Mouse (Mus musculus) frontal cortex, postnatal 10 days (tissue): ENCODE data around the gene Spin1.

Experiments used
- DNase-seq, 2 experiments: peaks; one replicate each; pipeline ENCODE4 v3.0.0; 2022; ENCODE audit warnings: low spot score in 2 of 2, mixed read lengths in 1 of 2

Gene Spin1

DNA sequence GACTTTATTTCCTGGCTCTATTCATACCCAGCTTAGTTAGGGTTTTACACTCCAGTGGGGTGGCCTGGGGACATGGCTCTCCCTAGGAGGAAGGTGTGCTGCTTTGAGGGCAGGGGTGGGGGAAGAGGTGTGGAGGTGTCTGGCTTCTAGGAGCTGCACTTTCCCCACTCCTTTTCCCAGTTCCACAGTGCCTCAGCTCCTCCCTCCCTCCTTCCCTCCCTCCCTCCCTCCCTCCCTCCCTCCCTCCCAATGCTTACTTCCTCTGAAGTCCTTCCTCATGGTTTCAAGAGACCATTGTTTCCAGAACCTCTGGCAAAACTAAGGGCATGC is 37.0 kb downstream of the Spin1 start:
- no peak for DNase-seq

DNA sequence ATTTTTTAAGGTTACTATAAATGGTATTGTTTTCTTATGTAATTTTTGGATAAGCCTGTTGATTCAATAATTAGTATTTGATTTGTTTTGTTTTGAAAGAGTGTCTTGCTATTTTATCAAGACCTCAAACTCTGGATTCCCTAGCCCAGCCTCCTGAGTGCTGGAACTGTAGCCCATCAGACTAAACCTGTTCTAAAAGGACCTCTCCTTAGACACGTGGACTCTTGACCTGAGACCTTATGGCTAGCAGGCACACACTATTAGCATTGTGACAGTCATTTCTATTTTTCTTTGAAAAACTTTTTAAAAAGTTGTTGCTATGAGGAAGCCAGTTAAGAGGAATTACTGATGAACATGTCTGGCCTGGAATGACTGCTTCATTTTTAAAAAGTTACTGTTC is 46.4 kb downstream of the Spin1 start:
- no peak for DNase-seq

DNA sequence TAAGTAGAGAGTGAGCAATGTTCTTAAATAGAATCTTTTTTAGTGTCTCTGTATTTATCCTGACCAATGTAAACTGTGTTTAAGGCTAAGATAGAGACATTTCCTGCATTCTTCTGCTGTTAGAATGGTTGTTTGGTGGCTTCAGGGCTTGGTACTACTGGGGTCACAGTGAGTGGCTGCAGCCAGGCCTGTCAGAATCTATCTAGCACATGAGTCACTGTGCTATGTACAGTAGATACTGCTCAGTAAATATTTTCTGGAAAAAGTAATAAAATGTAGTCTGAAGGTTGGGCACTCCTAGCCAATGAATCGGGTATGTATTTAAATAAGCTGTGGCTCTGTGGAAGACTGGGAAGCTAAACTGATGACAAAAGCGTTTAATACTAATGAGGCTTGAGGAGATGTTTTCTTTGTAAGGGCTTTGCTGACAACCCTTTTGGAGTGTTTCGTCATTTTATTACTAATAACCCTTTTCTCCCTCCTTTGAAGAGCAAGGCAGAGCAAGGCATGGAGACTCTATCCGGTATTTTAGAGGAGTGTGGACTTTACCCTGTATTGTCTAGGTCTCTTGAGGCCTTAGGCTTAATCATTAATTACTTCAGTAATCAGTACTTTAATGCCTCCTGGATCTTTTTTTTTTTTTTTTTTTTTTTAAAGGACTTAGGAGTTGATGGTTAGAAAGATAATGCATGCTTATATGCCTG is 52.4 kb downstream of the Spin1 start:
- no peak for DNase-seq

DNA sequence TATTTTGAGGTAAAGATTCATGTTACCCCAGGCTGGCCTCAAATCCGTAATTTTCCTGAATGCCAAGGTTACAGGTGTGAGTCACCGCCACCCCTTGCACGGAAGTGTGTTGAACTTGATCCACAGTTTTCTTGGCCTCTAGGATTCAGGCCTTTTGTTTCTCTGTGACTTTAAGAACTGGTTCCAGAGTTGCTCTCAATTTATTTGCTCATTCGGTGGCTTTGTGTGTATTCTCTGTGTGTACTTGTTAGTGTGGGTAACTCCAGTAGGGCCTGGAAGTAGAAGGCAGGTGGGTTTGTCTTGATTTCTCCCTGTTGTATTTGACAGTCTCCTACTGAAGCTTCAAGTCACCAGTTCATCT is 53.0 kb downstream of the Spin1 start:
- DNase-seq = no peak

DNA sequence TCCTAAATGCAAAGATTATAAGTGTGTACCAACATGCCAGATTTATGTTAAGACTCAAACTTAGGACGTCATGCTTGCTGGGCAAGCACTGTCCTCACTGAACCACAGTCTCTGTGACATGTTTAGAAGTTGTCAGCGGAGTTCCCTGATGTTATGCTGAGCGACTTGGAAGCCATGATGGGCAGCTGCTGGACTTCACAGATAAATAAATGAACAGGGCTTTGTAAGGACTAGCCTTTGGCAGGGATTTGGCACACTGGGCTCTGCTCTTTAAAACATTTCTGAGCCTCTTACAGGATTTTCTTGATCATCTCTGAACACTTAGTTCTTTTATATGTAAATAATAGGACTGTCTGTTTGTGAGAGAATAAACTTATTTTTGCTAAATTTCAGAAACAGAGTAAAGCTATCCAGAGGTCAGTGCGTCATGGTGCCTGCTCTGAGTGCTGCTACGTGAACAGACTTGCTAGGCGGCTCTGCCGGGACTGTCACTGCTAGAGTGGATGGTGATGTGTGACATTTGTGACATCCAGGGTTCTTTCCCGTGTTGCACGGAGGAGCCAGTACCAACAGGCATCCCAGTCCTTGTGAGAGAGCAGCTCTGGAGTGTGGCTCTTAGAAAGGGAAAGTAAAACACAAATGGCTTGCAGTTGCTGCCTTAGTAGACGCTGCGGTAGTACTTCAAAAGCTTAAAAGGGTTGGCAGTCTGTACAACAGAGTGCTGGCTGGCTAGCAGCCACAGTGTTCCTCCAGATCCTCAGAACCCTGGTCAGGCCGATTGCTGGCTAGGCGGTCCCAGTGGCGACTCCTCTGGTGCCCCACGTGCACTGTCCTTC is 54.7 kb downstream of the Spin1 start:
- DNase-seq = no peak

DNA sequence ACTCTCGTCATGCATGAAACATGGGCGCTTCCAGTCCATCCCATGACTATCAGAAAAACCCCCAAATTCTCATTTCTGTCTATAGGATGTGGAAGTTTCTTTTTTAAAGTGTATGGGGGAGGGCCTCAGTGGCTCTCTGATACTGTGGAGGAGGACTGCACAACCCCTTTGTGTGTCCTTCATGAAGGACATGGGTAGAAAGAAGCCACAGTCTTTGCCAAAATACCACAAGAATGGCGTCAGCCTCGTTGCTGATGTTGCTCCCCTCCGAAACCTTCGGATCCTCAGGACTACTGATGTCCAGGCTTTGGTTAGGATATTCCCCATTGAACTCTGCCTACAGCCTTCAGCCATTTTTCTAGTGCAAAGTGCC is 55.3 kb downstream of the Spin1 start:
- no peak for DNase-seq

DNA sequence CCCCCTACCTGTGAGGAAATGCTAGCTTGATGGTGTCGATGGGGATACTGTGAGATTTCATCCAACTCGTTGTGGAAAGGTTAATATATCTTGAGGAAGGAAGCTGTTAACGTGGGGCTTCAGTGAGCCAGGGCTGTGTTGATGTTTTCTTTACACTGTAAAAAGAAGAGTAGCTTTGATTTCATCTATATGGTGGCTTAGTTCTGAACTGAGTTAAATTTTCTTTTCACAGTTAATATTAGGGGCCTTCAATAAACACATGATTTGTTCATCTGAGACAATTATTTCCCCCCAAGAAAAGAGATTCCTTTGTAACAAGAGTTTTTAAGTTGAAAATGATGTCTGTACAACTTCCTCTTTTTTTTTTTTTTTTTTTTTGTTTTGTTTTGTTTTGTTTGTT is 56.6 kb downstream of the Spin1 start:
- no peak for DNase-seq

DNA sequence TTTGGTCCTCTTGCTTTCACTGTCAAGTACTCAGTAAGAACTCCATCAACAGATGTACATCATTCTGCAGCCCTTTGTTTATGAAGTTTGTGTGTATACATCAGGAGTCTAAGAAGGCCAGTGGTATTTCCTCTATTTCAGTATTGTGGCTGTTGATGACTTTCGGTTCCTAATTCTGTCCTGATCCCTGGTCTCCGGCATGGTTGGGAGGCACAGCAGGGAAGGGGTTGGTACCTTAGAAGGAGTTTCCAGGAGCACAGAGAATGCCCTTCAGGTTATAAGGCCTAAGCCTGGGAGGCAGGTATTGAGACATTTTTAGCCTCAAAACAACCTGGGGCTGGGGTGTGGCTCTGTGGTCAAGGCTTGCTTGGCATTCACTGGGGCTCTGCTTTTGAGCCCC is 61.0 kb downstream of the Spin1 start:
- DNase-seq = no peak

DNA sequence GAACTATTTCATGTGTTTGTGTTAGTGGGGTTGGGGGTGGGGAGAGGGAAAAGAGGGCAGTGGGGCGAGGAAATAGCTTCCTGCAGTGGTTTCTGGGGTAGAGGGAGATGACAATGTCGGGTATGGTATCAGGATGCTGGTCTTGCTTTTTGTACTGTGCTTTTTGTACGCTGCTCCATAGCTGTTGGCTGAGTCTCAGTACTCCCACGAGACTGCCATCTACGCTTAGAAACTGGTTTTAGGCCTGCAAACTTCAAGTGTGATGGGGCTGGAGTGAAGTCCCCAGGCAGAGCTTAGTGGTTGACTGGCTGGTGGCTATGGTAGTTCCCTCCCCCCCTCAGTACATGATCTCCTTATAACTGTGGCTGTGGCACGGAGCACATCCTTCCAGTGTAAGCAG is 61.6 kb downstream of the Spin1 start:
- no peak for DNase-seq

DNA sequence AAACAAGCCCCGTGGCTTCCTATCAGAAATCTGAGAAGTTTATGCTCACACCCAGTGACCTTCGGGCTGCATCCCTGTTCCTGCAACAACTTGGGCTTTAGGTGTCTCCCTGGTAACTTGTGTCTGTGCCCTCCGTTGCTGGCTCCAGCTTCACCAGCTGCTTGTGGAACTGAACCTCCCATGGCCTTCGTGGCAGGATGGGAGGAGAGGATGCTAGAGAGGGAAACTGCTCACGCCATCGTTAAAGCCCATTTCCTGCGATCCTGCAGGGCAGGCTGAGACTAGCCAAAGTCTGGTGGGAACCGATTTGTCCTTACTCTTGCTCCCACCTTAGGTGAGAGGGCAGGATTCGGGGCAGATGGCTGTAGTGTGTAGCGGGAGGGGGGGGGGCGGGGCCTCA is 66.0 kb downstream of the Spin1 start:
- no peak for DNase-seq

DNA sequence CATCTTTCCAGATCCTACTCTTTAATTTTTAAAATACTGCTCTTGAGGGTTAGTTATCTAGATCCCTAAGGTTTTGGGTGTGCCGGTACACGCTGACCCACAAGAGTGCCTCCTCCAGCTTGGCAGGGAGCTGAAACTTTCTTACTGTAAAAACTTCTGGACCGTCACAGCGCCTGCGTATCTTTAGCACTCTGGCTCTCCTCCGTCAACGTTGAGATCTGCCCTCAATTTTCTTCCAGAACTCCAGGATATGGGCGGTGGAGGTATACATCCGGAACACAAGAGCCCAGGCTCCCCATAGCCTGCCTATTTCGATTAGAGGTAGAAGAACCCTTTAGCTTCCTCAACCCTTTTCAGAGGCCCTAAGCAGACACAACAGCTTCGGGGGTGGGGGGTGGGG is 69.5 kb downstream of the Spin1 start:
- no peak for DNase-seq

DNA sequence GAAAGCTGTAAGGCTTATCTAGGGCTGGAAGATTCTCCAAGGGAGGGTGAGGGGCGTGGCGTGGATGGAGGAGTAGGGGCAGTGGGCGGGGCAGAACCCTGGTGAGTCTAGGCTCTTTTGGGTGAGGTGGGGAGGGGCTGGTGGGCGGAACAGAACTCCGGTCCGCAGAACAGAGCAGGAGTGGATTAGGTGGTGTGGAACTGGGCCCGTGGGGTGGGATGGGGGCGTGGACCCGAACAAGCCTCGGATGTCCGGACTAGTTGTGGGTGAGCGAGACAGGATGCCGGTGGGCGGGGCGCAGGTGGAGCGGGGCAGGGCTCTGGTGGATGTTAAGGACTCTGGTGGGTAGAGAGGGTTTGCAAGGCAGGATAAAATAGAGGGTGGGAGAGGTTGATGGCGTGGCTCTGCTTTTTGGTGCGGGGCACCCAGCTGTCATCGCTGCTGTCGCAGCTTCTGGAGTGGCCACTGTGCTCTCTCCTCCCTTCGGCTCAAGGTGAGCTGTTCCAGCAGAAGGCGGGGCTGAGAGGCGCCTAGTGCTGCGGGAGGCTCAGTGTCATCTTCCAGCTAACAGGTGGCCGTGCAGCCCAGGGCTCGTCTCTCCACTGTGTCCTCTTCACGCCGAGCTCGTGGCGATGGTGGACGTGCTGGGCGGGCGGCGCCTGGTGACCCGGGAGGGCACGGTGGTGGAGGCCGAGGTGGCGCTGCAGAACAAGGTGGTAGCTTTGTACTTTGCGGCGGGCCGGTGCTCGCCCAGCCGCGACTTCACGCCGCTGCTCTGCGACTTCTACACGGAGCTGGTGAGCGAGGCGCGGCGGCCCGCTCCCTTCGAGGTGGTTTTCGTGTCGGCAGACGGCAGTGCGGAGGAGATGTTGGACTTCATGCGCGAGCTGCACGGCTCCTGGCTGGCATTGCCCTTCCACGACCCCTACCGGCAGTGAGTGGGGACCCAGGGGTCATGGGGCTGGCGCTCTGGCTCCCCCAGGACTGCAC is 70.3 kb downstream of the Spin1 start, which contains the start of gene Nxnl2:
Gene Nxnl2 (plus strand): TSS at position 332 of the 990 bp plus-strand sequence.
- DNase-seq = peak in 1 of 2 experiments; percentile 42

DNA sequence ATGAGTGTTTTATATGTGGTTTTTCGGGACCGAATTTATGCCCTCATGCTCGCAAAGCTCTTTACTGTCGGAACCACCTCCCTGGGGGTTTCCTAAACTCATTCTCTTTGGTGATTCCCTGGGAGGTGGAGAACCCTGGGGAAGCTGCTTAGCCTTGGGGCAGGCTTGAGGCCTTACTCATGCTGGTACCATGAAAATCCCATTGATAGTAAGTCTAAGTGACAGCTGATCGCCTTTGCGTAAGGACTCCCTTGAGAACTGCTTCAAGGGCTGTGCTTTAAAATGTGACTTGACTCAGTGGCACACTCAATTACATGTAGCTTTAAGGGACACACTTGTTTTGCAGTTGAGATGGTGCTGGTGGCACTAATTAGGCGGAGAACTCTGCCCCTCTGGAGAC is 71.9 kb downstream of the Spin1 start:
- DNase-seq = no peak

DNA sequence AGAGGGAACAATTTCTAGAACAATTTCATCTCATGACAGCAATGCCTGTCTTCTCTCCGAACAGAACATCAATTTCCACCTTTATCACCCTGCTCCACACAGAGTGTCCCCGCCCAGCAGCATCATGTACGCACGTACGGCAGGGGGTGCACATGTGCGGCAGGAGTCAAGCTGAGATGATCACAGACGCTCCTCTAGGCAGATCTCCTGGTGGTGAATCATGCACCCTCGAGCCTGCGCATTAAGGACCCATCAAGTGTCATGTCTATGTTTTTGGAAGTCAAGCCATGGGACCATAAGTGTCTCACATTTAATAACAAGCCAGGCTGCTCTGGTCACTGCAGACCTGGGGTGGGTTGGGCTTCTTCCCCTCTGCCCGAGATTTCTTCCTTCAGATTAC is 78.3 kb downstream of the Spin1 start:
- DNase-seq = no peak

DNA sequence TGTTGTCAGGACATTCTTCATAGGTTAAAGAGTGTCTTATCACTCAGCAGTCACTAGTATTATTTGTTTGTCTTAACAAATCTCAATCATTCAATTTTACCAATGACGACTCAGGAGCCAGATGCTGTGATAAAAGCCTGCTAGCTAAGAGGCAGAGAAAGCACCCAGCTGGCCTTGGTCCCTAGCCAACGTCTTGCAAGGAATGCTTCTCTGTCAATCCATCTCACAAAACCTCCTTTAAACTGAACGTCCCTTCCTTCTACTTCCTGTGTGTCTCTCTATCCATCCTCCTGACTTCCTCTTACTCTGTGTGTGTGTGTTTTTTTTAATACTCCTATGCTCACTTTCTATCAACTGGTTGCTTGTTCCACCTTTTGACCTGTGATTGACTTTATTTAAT is 78.7 kb downstream of the Spin1 start:
- DNase-seq = no peak

DNA sequence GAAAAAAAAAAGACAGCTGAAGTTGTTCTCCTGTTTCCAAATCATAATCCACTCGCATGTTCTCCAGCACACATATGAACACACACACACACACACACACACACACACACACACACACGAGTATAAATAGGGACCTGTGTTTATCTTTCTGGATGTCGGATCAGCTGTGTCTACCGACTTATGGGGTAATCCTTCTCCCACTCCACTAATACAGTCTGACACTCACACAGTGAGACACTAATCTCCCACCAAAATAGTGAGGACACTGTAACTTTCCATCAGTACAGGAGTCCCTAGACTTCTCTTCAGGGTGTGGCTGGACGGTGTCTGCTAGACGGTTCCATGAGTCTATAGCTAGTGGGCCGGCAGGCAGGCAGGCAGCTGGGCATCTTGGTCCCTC is 81.6 kb downstream of the Spin1 start:
- no peak for DNase-seq

DNA sequence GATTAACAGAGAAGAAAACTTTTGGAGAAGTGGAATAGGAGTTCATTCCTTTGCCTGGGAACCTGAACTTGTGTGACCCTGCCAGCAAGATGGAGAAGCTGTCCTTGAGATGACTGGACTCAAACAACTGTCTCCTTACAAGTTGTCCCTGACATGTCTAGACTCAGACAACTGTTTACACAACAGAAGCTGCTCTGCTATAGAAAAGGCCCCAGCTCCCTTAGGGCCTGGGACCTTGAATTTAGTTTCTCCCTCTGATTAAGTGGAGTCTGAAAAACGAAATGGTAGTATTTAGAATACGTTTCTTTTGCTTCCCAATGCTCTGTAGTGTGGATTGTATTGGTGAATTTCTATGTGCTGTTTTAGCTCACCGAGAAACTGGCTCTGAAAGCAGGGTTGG is 84.2 kb downstream of the Spin1 start:
- DNase-seq = no peak

DNA sequence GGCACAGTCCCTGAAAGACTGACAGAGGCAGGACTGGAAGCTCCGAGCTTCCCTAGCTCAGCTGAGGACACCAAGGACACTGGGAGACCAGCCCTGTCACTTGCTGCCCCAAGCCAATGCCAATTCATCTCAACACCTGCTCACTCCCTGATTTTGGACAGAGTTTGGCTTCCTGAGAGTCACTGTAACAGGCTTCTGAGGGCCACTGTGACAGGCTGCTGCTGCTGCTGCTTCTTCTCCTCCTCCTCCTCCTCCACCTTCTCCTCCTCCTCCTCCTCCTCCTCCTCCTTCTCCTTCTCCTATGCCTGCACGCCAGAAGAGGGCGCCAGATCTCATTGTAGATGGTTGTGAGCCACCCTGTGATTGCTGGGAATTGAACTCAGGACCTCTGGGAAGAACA is 89.7 kb downstream of the Spin1 start:
- no peak for DNase-seq

DNA sequence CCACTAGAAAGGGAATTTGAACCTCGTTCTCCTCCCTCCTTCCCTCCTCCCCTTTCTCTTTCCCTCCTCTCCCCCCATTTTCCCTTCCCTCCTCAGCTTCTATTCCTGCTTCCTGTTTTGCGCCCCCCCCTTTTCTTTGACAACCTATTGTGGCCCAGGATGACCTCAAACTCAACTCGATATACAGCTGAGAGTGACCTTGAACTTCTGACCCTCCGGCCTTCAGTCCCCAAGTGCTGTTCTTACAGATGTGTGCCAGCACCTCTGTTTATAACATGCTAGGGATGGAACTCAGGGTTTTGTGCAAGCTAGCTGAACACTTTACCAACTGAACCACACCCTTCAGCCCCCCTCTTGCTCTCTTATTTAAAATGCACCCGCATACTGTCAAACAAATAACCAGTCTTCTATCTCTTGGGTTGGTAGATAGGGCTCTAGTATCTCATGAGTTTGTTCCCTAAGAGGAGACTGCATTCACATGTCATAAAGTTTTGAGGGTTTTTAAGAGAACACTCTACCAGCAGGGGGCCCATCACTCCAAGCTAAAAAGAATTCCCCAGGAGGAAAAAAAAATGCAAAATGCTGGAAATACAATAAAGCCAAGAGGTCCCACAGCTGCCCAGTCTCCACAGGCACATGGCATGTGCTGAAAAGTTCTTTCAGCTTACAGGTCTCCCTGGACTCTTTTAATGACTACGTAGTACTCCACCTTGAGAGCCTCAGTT is 90.9 kb downstream of the Spin1 start:
- no peak for DNase-seq

DNA sequence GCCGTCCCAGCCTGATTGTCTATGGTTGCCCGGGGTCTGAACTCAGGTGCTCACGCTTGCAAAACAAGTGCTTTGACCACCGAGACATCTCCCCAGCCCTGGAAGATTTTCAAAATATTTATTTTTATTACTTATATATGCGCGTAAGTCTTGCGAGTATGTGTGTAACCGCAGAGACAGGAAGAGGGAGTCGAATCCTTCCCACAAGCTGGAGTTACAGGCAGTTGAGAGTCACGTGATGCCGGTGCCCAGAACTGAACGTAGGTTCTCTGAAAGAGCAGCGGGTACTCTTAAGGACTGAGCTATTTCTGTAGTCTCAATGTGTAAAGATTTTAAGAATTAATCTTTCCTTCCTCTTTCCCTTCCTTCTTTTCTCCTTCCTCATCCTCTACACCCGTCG is 93.2 kb downstream of the Spin1 start:
- DNase-seq = no peak

DNA sequence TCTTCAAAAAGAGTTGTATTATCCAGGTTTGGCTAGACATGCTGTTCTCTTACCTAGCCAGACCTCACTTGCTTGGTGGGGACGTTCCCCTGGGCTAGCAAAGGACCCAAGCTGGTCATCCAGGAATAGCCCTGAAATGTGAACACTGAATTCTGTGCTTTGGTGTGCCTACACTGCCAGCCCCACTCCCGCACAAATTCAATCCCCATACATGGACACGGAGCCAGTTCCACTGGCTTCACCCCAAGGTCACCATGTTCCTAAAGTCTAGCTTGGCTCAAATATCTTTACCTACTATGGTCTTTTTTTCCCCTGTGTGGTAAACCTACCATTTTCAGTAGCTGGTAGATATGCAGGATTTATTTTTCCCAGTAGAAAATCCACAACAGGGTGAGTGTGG is 97.0 kb downstream of the Spin1 start:
- no peak for DNase-seq

DNA sequence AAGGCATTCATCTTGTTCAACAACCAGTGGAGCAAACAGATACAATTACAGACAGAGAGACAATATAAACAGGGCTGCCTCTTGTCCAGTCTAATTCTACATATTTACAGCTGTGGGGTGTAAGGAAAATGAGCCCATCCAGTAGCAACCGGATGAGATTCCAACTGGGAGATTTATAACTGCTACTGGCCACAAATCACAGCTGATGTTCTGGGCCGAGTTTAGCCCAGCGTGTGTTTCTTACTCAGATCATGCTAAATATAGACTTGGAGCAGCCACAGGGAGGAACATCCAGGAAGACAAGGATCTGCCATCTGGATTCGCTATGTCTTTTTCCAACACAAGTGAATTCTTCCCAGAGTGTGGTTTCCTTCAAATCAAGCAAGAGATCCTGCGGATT is 97.5 kb downstream of the Spin1 start:
- DNase-seq = no peak
